Mouse (Mus musculus): ENCODE data around the gene Tnks1bp1. TPM values are rescaled to one million over a fixed set of nuclear protein-coding genes. Genes with fewer than 3 reads are reported as not detected.

The Tnks1bp1 gene
- total RNA-seq, 2 experiments from 2014 or later = 61.9 to 65.9 TPM

DNA sequence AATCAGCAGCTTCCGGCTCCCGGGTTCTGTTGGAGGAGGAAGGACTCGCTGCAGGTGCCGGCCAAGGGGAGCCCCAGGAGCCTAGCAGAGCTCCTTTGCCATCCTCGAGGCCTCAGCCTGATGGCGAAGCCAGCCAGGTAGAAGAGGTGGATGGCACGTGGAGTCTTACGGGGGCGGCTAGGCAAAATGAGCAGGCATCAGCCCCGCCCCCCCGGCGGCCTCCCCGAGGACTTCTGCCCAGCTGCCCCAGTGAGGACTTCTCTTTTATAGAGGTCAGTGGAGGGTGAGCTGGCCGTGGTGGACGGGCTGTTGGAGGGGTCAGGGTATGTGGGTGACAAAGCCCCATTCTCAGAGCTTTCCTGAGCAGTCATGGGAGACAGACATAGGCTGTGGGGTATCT is 22.3 kb downstream of the Tnks1bp1 start:
- intact Hi-C loops (cut with DNase I) = no loop called here
- DNase-seq = peak in 1 of 2 experiments; percentile 1

DNA sequence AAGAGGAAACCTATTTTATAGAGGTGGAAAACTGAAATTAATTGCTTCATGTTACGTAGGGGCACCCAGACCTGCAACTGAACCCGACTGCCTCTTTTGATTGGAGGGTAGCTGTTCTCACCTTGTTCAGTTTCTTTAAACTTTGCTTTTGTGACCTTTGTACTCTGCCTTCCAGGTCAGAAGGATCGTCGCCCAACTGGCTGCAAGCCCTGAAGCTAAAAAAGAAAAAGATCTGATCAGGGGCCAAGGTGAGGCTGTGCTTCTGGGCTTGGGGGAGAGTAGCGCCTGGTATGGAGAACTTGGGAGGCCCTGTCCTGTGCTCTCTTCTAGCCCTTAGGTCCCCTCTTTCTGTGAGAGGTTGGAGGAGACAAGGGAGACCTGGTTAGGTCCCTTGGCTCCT is 24.1 kb downstream of the Tnks1bp1 start:
- no peak for DNase-seq
- intact Hi-C loops (cut with DNase I) = no loop called here

DNA sequence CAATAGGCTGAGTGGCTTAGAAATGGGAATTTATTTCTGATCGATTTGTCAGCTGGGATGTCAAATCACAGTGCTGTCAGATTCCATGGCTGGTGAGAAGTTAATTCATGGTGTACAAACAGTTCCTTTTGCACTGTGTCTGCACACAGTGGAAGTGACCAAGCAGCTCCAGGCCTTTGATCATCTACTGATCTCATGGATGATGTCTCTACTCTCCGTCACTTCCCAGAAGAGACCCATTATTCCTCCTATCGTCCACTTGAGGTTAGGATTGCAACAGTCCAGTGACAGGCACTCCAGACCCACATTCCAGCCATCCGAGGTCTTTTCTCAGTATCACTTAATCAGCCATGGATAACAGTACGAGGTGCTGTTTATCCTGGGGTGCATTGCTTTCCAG is 25.9 kb downstream of the Tnks1bp1 start:
- no peak for DNase-seq
- intact Hi-C loops (cut with DNase I) = no loop called here

DNA sequence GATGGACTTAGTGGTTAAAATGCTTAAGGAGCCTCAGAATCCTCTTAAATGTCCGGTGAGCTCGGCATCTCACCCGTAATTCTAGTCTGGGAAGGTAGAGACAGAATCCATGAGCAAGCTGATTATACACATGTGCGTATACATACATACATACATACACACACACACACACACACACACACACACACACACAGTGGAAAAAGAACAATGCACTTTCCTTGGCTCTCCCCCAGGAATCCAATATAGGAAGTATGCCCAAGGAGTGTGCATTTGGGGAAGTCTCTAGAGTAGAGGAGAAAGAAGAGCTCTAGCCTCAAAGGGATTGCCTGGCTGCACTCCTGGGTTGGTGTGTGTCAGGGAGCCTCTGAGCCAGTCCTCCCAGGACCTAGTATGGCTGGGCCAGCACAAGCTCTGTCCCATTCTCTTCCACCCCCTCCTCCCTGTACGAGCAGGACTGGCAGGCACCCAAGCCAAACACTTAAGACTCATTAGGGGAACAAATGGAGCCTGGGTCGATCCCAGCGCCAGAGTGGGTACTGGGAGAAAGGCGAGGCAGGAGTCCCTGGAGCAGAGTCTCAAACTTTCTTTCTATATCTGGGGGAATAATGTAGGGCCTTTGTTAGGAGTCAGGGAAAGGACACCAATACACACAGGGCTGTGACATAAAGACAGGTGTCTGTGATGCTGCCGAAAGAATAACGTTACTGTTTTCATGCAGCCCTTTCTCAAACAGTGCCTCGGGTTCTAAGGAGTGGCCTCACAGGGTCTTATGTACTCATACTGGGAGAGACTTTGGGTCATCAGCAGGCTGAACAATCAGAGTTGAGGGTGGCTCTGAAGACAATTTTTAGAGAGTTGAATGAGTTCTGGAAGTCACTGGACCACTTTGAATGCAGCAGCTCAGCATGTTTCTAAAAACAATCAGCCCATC is 41.2 kb downstream of the Tnks1bp1 start:
- DNase-seq = peak; percentile 30 to 42
- intact Hi-C loops (cut with DNase I) = no loop called here

DNA sequence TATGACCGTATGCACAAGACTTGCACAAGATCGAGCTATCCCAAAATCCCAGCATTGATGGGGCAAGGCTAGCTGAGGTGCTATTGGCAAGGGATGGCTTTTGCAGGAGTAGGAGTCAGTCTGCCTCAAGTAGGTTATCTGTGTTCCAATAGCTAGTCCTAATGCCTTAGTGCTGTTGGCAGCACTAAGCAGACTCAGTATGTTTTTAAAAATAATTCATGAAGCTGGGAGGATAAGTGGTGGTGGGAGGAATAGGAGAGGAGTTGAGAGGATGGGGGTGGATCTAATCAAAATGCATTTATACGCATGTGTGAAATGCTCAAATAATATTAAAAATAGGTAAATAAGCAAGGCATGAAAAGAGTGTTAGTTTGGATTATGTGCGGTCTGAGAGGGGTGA is 43.5 kb downstream of the Tnks1bp1 start:
- DNase-seq = no peak
- intact Hi-C loops (cut with DNase I) = no loop called here

DNA sequence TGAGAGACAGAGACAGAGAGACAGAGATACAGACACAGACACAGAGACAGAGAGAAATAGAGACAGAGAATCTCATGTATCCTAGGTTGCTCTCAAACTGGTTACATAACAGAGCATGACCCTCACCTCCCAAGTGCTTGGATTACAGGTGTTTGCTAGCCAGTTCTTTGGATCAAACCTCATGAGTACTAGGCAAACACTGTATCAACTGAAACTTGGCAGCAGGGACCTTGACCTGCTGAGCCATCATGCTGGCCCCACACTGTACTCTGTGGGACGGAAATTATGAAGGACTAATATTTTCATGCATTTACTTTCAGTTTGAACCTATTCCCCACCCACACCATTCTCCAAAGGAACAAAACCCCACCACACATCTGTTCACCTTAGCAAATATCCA is 45.6 kb downstream of the Tnks1bp1 start:
- intact Hi-C loops (cut with DNase I) = no loop called here
- no peak for DNase-seq

DNA sequence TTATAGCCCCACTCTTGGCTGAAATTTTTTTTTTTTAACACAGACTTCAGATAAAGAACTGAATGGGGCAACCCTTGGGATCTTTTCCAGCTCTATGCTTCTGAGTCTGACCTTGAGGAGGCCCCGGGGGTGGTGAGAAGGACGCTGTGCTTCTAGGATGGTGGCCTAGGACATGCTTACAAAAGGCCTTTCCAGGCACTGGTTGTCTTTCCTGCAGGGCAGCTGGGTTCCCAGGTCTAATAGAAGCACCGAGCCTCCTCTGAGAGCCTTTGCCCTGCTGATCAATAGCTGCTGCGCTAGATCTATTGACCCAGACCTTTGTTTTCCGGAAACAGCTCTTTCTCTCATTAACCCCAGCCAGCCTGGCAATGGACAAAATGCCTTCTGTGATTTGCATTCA is 48.1 kb downstream of the Tnks1bp1 start:
- DNase-seq = no peak
- intact Hi-C loops (cut with DNase I) = no loop called here

DNA sequence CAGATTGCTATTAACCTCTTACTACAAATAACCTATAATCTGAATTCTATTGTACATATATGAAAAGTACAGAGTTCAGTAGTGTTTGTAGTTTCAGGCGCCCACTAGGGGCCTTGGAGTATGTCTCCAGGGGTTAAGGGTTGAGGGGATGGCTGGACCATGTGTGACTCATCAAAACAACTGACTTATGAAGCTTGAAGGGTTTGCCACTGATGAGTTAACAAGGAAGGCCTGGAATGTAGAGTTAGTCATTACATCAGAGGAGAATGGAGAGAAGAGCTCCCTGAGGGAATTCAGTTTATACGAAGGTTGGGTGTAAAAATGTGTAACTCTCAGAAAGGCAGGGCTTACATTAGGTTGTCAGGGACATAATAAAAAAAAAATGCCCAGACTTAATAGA is 50.2 kb downstream of the Tnks1bp1 start:
- no peak for DNase-seq
- intact Hi-C loops (cut with DNase I) = loop anchor here (2.0 kb wide), 1 partner anchor 33 kb away; no protein-coding TSS in a partner anchor

DNA sequence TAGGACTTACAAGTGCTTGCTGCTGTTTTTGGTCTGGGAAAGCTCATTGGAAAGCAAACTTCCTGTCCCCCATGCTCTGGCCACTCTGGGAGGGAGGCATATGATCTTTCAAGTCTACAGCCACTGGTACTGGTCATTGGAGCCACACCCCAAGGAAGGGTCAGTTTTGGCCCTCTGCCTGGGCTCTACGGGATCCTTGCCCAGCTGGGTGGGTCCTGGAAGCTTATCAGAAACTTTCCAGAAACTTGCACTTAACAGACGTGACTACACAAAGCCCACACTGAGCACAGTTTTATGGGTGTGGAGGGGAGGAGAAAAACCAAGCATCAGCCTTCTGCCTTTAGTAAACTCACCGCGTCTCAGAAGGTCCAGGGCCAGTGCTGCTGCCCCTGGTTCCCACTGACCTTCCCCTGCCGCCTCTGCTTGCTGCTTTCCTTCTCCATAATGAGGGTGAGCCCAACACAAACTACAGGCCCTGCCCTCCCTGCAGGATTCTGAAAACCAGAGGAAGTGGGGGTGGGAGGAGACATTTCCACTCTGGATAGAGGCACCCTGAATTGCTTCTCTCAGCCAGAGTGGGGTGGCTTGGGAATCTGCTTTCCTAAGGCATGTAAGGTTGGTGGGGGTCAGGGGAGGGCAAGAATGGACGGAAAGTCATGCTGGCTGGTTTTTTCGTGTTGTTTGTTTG is 51.1 kb downstream of the Tnks1bp1 start:
- intact Hi-C loops (cut with DNase I) = loop anchor here (2.0 kb wide), 1 partner anchor 34 kb away; no protein-coding TSS in a partner anchor
- peak; percentile 84 to 86 for DNase-seq

DNA sequence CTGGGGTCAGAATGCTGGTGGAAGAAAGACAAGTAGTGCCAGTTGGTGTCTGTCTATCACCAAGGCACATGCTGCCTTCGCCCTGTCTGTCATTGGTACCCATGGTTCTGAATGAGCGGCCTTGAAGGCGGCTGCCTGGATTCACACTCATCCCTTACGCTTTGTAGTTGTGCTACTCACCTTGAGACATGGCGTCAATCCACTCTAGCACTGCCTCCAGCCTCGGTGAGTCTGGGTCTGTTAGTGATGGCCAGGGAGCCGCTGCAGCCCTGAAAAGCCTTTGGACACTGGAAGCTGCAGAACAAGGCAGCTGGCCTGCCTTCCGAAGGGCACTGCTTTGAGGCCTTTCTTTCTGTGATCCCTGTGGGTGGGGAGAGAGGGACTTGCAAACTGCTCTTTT is 55.4 kb downstream of the Tnks1bp1 start:
- no peak for DNase-seq
- intact Hi-C loops (cut with DNase I) = no loop called here

DNA sequence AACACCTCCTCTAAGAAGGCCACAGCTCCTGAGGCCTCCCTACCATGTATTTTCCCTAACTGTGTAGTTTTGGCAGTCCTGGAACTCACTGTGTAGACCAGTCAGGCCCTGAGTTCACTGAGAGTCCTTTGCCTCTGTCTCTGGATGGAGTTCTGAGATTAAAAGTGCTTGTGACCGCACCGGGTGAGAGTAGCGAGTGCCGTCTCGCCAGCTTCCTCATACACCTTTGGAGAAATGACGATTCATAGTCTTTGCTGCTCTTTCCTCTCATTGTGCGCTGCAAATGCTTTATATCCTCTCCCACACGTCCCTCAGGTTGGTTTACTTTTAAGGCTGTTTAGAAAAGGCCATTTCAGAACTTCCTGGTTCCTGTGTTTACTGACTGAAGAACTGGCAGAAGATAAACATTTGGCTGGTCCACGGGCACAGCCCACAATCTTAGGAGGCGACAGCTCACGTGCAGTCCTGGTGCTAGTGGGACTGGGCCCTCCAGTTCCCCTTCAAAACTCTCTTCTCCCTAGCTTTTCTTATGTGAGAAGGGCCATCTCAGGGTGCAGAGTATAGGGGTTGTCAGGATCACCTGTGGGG is 57.7 kb downstream of the Tnks1bp1 start:
- intact Hi-C loops (cut with DNase I) = no loop called here
- no peak for DNase-seq

DNA sequence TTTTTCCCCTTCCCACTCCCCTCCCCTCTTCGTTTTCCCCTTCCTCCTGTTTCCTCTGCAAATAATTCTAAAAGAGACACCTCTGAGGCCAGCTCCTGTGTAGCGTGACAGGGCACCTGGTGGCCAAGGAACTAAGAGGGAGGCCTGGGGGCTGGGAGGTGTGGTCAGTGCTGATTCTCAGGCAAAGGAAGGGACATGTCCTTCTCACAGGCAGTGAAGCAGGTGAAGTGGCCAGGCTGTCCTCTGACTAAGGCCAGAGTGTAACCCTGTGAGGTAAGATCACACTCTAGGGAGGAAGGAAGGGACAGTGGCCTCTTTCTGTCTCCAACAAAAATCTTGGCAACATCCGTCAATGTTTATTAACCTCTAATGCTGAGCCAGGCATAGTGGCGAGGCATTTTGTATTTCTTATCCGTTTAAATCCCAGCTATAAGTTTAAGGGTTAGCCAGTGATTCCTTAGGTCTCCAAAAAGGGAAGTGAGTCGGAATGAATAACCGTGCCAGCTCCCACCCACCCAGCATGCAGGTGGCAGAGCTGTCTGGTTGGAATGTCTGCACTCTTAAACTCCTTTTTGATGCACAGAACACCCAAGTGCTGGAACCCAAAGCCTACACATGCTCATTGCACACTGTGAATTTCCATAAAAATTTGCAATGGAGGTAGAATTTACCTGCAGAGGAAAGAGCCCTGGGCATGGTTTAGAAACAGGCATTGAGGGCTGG is 58.4 kb downstream of the Tnks1bp1 start:
- intact Hi-C loops (cut with DNase I) = no loop called here
- no peak for DNase-seq

DNA sequence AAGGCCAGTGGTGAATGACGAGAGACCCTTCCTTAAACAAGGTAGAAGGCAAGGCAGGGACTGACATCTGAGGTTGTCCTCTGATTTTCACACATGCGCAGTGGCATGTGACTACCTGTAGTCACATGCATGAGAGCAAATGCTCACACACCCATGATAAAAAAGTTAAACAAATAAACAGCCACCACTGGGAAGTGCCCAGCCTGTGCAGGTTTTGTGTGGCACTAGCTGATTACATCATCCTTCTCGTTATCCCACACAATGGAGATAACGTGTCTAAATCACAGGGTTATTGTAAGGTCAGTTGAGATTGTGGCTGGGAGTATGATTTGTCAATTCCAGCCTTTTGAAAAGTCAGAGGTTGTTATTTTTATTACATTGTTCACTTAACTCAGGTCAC is 59.1 kb downstream of the Tnks1bp1 start:
- no peak for DNase-seq
- intact Hi-C loops (cut with DNase I) = no loop called here

DNA sequence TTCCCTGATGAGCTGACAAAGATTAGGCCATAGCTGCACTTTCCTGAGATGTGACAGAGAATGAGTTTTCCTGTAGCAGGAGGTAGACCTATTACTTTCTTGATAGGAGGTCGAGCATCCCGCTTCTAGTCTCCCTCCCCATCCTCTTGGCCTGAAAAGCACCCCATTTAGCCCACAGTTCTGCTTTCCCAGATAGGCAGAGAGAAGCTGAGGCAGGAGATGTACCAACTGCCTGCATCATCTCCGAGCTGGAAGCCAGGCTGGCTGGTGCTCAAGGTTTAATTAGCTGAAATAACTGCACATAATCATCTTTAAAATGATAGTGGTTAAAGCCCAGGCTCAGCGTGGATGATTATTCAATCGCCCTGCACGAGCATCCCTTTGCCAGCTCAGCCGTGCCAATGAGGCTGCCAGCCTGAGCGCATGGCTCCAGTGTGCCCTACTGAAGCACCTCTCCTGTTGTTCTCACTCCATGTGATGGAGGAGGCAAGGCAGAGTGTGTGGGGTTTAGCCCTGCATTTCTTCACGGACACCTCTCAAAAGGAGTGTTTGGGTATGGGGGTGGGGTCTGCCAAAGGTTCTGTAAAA is 62.6 kb downstream of the Tnks1bp1 start:
- intact Hi-C loops (cut with DNase I) = no loop called here
- no peak for DNase-seq

Other genes starting within 250 kb of the Tnks1bp1 start
- 10 to 100 TPM; 36.0 to 38.6 TPM for gene Ube2l6, start 249.2 kb upstream of the Tnks1bp1 start, total RNA-seq (2021)
- gene Smtnl1, start 225.4 kb upstream of the Tnks1bp1 start, total RNA-seq (2021) = not detected
- 100 to 1,000 TPM; 105 to 106 TPM for gene Timm10, start 221.0 kb upstream of the Tnks1bp1 start, total RNA-seq (2021)
- 1 to 10 TPM; 2.1 to 2.5 TPM for gene Slc43a1, start 209.2 kb upstream of the Tnks1bp1 start, total RNA-seq (2021)
- gene Rtn4rl2, start 161.3 kb upstream of the Tnks1bp1 start, total RNA-seq (2021) = 1 to 10 TPM; 2.6 to 3.2 TPM
- gene Slc43a3, start 111.4 kb upstream of the Tnks1bp1 start, total RNA-seq (2021) = 100 to 1,000 TPM in 1 of 2 experiments, 10 to 100 TPM in 1; 58.7 to 102 TPM
- not detected for gene Prg2, start 67.6 kb upstream of the Tnks1bp1 start, total RNA-seq (2021)
- gene Prg3, start 59.8 kb upstream of the Tnks1bp1 start, total RNA-seq (2021) = not detected
- gene Ssrp1, start 10.8 kb upstream of the Tnks1bp1 start, total RNA-seq (2021) = 10 to 100 TPM; 40.6 to 41.6 TPM
- gene P2rx3, start 10.6 kb upstream of the Tnks1bp1 start, total RNA-seq (2021) = under 1 TPM; 0.31 to 0.60 TPM
- 10 to 100 TPM; 34.0 to 60.3 TPM for gene Aplnr, start 88.2 kb downstream of the Tnks1bp1 start, total RNA-seq (2021)
- gene Lrrc55, start 149.2 kb downstream of the Tnks1bp1 start, total RNA-seq (2021) = 1 to 10 TPM; 1.8 to 2.0 TPM

Measured in heart, postnatal 36 days (tissue).